Mouse (Mus musculus) hindbrain, postnatal 0 days (tissue): ENCODE data around the gene Ddb2. TPM values are rescaled to one million over a fixed set of nuclear protein-coding genes. Genes with fewer than 3 reads are reported as not detected.

Source experiments
- ATAC-seq: fragments of 200-750 bp; cut with Nextera tagmentation; 2 replicates; pipeline ENCODE4 v1.8.0; 2017; ENCODE audit warnings: mild to moderate bottlenecking, moderate TSS enrichment, moderate library complexity
- DNase-seq: peaks from one replicate; pipeline ENCODE4 v3.0.0-alpha.2; 2015; ENCODE audit warnings: low spot score
- H3K27ac ChIP-seq: fragments of 300-500 bp; sonication (generic); 2 replicates; pipeline ENCODE4 v1.5.1; 2014; ENCODE audit warnings: mild to moderate bottlenecking
- H3K27me3 ChIP-seq: fragments of 300-500 bp; sonication (generic); 2 replicates; pipeline ENCODE4 v1.6.1; 2014; ENCODE audit warnings: low read length, mixed read lengths; ENCODE audit not compliant: insufficient read depth
- H3K36me3 ChIP-seq: fragments of 300-500 bp; sonication (generic); 2 replicates; pipeline ENCODE4 v1.6.1; 2014; ENCODE audit warnings: low read length, mixed read lengths; ENCODE audit not compliant: insufficient read depth
- H3K4me1 ChIP-seq: fragments of 300-500 bp; sonication (generic); 2 replicates; pipeline ENCODE4 v1.6.1; 2014; ENCODE audit warnings: antibody characterized with exemption, low read length, mixed read lengths; ENCODE audit not compliant: insufficient read depth
- H3K4me2 ChIP-seq: fragments of 300-500 bp; sonication (generic); 2 replicates; pipeline ENCODE4 v1.6.1; 2014; ENCODE audit warnings: low read depth, mild to moderate bottlenecking, low read length, moderate library complexity, mixed read lengths
- H3K4me3 ChIP-seq: fragments of 300-500 bp; sonication (generic); 2 replicates; pipeline ENCODE4 v1.5.1; 2014; ENCODE audit warnings: low read length
- H3K9ac ChIP-seq: fragments of 300-500 bp; sonication (generic); replicated peaks from 2 replicates; pipeline ENCODE4 v1.6.1; 2014; ENCODE audit warnings: mild to moderate bottlenecking, low read length, moderate library complexity, mixed read lengths
- H3K9me3 ChIP-seq: fragments of 300-500 bp; sonication (generic); 2 replicates; pipeline ENCODE4 v1.6.1; 2016; ENCODE audit warnings: low read length, mixed read lengths
- CTCF ChIP-seq: IDR thresholded peaks from 2 replicates; pipeline ENCODE4 v1.5.1; 2016; ENCODE audit warnings: antibody characterized with exemption, control low read depth, low read depth
- WGBS: fragments of 180-500 bp; shearing (Covaris S2); extraction: QIAGEN DNeasy Blood & Tissue Kit; methylation state at CpG from one replicate; pipeline ENCODE4 v1.1.7; 2014; 5-methylcytosine and 5-hydroxymethylcytosine counted together
- polyA plus RNA-seq: library from polyadenylated mRNA; unstranded; fragments of >200 nt; fragmentation: Nextera tagmentation; extraction: Ambion mirVana; gene quantifications from 2 replicates; pipeline ENCODE4 v1.2.1, GENCODE M21; 2015
- total RNA-seq: library from RNA; depleted of rRNA; stranded (reverse); fragments of >200 nt; gene quantifications from 2 replicates; pipeline ENCODE4 v1.2.3, GENCODE M21; 2014

Ddb2 gene
- total and polyA plus RNA-seq, 2 experiments from 2014 or later = 11.3 to 11.5 TPM

DNA sequence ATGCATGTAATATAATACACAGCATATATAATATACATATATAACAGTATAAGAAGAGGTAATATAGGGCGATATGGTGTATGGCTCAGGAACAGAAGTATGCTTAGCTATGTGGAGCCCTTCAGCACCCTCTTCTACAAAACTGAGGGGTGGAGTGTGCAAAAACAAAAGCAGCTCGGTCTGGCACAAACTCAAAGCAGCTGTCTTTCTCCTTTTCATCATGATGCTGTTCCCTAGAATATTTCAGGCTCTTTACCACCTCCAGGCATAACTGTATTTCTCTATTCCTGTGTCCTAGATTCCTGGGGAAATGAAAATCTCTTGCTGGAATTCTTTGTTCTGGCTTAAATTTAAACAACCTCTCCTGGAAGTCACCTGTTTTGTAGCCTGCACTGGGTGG is 7.0 kb downstream of the Ddb2 start:
- H3K36me3 ChIP-seq = no peaks in the 10 kb centered on the region
- DNase-seq (no peak), ATAC-seq (no peak)
- H3K27me3 ChIP-seq = no peaks in the 10 kb centered on the region
- no peak overlapping the region for H3K27ac ChIP-seq
- H3K9me3 ChIP-seq = no peaks in the 10 kb centered on the region
- TF ChIP-seq CTCF = no peak
- 79% methylated on average over 2 of the region's 2 CpGs for WGBS
- no peak overlapping the region; the same call in 1 of the 2 replicates for H3K9ac ChIP-seq
- no peak overlapping the region for H3K4me2 ChIP-seq
- no peak overlapping the region for H3K4me3 ChIP-seq
- H3K4me1 ChIP-seq = no peaks in the 10 kb centered on the region

- no peak for DNase-seq
- ATAC-seq = no peak
- TF ChIP-seq CTCF = peak; percentile 35
- WGBS = 80% methylated on average over 2 of the region's 2 CpGs
- H3K9ac ChIP-seq = no peak overlapping the region
- H3K4me2 ChIP-seq = no peak overlapping the region
- no peaks in the 10 kb centered on the region for H3K36me3 ChIP-seq
- no peak overlapping the region for H3K27ac ChIP-seq
- no peaks in the 10 kb centered on the region for H3K4me1 ChIP-seq
- H3K9me3 ChIP-seq = no peaks in the 10 kb centered on the region
- no peaks in the 10 kb centered on the region for H3K27me3 ChIP-seq
- no peak overlapping the region for H3K4me3 ChIP-seq
These were observed 13.2 kb downstream of the Ddb2 start for GRCm38 (mm10) chr2:91223614-91224013.

- Histone ChIP-seq H3K27me3 (no peaks in the 10 kb centered on the region), H3K9ac (no peak overlapping the region), H3K36me3 (peaks cover 3% of the 10 kb centered on the region; the same call in 1 of the 2 replicates), H3K9me3 (no peaks in the 10 kb centered on the region), H3K27ac (no peak overlapping the region), H3K4me2 (no peak overlapping the region), H3K4me1 (no peaks in the 10 kb centered on the region), H3K4me3 (no peak overlapping the region)
- DNase-seq (no peak), ATAC-seq (no peak)
- no peak for TF ChIP-seq CTCF
- 95% methylated on average over 3 of the region's 3 CpGs for WGBS
These were observed 16.3 kb downstream of the Ddb2 start for GRCm38 (mm10) chr2:91220501-91220900.

GRCm38 (mm10) chr2:91217032-91217431 is 19.8 kb downstream of the Ddb2 start:
- TF ChIP-seq CTCF = no peak
- DNase-seq = peak; percentile 56
- 0 out of 2 replicates have a peak, but pooled peaks have one; percentile 43 for ATAC-seq
- H3K4me1 ChIP-seq = no peaks in the 10 kb centered on the region
- peaks cover 12% of the 10 kb centered on the region; the same call in 1 of the 2 replicates for H3K36me3 ChIP-seq
- H3K4me2 ChIP-seq = no peak overlapping the region
- no peak overlapping the region for H3K4me3 ChIP-seq
- no peak overlapping the region for H3K9ac ChIP-seq
- H3K9me3 ChIP-seq = no peaks in the 10 kb centered on the region
- 44% methylated on average over 4 of the region's 4 CpGs for WGBS
- no peaks in the 10 kb centered on the region for H3K27me3 ChIP-seq
- 0 out of 2 replicates have a peak overlapping the region, but pooled peaks have one; percentile 15 for H3K27ac ChIP-seq

- H3K4me2 ChIP-seq = no peak overlapping the region
- DNase-seq (no peak), ATAC-seq (no peak)
- H3K36me3 ChIP-seq = peaks cover 45% of the 10 kb centered on the region
- TF ChIP-seq CTCF = peak; percentile 18; the same call in 1 of the 2 replicates
- H3K9ac ChIP-seq = no peak overlapping the region
- no peak overlapping the region for H3K4me3 ChIP-seq
- H3K27ac ChIP-seq = no peak overlapping the region
- H3K9me3 ChIP-seq = no peaks in the 10 kb centered on the region
- no peaks in the 10 kb centered on the region for H3K4me1 ChIP-seq
- H3K27me3 ChIP-seq = no peaks in the 10 kb centered on the region
These were observed 23.5 kb downstream of the Ddb2 start for GRCm38 (mm10) chr2:91213311-91213710.

- H3K36me3 ChIP-seq = peaks cover 49% of the 10 kb centered on the region
- no peaks in the 10 kb centered on the region for H3K9me3 ChIP-seq
- WGBS = 83% methylated on average over 9 of the region's 9 CpGs
- DNase-seq (no peak), ATAC-seq (no peak)
- H3K27me3 ChIP-seq = no peaks in the 10 kb centered on the region
- peaks cover 21% of the 10 kb centered on the region for H3K4me1 ChIP-seq
- no peak overlapping the region for H3K4me2 ChIP-seq
- H3K27ac ChIP-seq = no peak overlapping the region
- no peak for TF ChIP-seq CTCF
- H3K9ac ChIP-seq = no peak overlapping the region
- H3K4me3 ChIP-seq = no peak overlapping the region
These were observed 30.5 kb downstream of the Ddb2 start for GRCm38 (mm10) chr2:91206254-91206775.

DNA sequence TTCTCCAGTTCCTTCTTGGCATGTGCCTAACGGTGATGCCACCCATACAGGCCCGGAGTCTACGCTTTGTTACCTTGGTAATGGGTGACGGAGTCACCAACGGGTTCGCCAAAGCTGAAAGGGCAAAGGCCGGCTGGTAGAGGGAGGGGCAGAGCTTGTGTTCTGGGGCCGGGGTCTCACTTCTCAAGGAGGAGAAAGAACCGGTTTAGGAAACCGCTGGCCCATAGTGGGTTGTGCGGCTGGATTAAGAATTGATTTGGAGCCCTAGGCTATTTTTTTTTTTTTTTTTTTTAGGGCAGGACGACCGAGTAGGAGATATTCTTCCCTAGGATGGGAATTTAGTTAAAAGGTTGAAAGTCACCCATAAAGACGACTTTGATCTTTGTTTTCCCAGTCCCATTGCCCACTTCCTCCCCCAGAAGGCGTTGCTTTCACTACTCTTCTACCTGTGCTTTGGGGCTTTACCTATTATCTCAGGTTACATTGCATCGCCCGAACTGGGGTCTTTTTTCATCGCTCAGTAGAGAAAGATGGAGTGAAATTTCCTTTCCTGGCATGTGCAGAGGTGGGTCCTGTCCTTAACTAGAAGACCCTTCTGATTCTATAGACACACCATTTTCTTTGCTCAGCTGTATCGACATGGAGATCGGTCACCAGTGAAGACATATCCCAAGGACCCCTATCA is 33.7 kb downstream of the Ddb2 start:
- H3K27me3 ChIP-seq = no peaks in the 10 kb centered on the region
- no peaks in the 10 kb centered on the region for H3K9me3 ChIP-seq
- H3K4me3 ChIP-seq = peak overlapping the region; percentile 73
- TF ChIP-seq CTCF = no peak
- no peak for ATAC-seq
- H3K9ac ChIP-seq = peak overlapping the region; percentile 89
- peak overlapping the region; percentile 55 for H3K4me2 ChIP-seq
- DNase-seq = no peak
- peaks cover 22% of the 10 kb centered on the region for H3K36me3 ChIP-seq
- peaks cover 21% of the 10 kb centered on the region for H3K4me1 ChIP-seq
- peak overlapping the region; percentile 93 for H3K27ac ChIP-seq
- WGBS = 11% methylated on average over 20 of the region's 20 CpGs
